Mouse (Mus musculus) limb, embryonic 11.5 days (tissue): ENCODE data around the gene Tex19.1. TPM values are rescaled to one million over a fixed set of nuclear protein-coding genes. Genes with fewer than 3 reads are reported as not detected.

Source experiments
- ATAC-seq: fragments of 200-750 bp; cut with Nextera tagmentation; 2 replicates; pipeline ENCODE4 v1.8.0; 2017; ENCODE audit warnings: low read depth; ENCODE audit not compliant: insufficient number of reproducible peaks, low FRiP score, low TSS enrichment
- DNase-seq: peaks from one replicate; pipeline ENCODE4 v3.0.0-alpha.2; 2015; ENCODE audit warnings: low spot score
- H3K27ac ChIP-seq: fragments of 300-500 bp; sonication (generic); replicated peaks from 2 replicates; pipeline ENCODE4 v1.5.1; 2014; ENCODE audit warnings: low read depth, mild to moderate bottlenecking, low read length
- H3K27me3 ChIP-seq: fragments of 300-500 bp; sonication (generic); 2 replicates; pipeline ENCODE4 v1.6.1; 2014; ENCODE audit warnings: mild to moderate bottlenecking, low read length, mixed read lengths; ENCODE audit not compliant: control insufficient read depth, insufficient read depth
- H3K36me3 ChIP-seq: fragments of 300-500 bp; sonication (generic); 2 replicates; pipeline ENCODE4 v1.6.1; 2014; ENCODE audit warnings: mild to moderate bottlenecking, low read length, moderate library complexity, mixed read lengths; ENCODE audit not compliant: control insufficient read depth, insufficient read depth
- H3K4me1 ChIP-seq: fragments of 300-500 bp; sonication (generic); 2 replicates; pipeline ENCODE4 v1.6.1; 2014; ENCODE audit warnings: low read length, mixed read lengths; ENCODE audit not compliant: control insufficient read depth, insufficient read depth
- H3K4me2 ChIP-seq: fragments of 300-500 bp; sonication (generic); 2 replicates; pipeline ENCODE4 v1.6.1; 2014; ENCODE audit warnings: low read depth, mild to moderate bottlenecking, moderate library complexity; ENCODE audit not compliant: severe bottlenecking
- H3K4me3 ChIP-seq: fragments of 300-500 bp; sonication (generic); 2 replicates; pipeline ENCODE4 v1.5.1; 2014; ENCODE audit warnings: low read depth, low read length
- H3K9ac ChIP-seq: fragments of 300-500 bp; sonication (generic); 2 replicates; pipeline ENCODE4 v1.6.1; 2014; ENCODE audit warnings: mild to moderate bottlenecking, low read length
- H3K9me3 ChIP-seq: fragments of 300-500 bp; sonication (generic); 2 replicates; pipeline ENCODE4 v1.6.1; 2016; ENCODE audit warnings: low read length; ENCODE audit not compliant: control insufficient read depth
- WGBS: fragments of 180-500 bp; shearing (Covaris S2); extraction: QIAGEN DNeasy Blood & Tissue Kit; methylation state at CpG from one replicate; pipeline ENCODE4 v1.1.7; 2014; 5-methylcytosine and 5-hydroxymethylcytosine counted together
- polyA plus RNA-seq: library from polyadenylated mRNA; unstranded; fragments of >200 nt; fragmentation: Nextera tagmentation; extraction: Ambion mirVana; gene quantifications from 2 replicates; pipeline ENCODE4 v1.2.1, GENCODE M21; 2014

Tex19.1 gene
- polyA plus RNA-seq, 1 experiment from 2014 or later, result 0.21 TPM

GRCm38 (mm10) chr11:121159971-121160370 is 14.0 kb downstream of the Tex19.1 start, which contains the start of gene Uts2r:
TSS of gene Uts2r (plus strand) at chr11:121160271.
- Histone ChIP-seq H3K4me2 (no peak within 1 kb of the TSS), H3K27ac (no peak within 1 kb of the TSS), H3K4me1 (peaks cover 3% of the 10 kb centered on the region; the same call in 1 of the 2 replicates), H3K27me3 (peaks cover 30% of the 10 kb centered on the region), H3K9me3 (no peaks in the 10 kb centered on the region), H3K36me3 (no peaks in the 10 kb centered on the region), H3K4me3 (no peak within 1 kb of the TSS), H3K9ac (no peak within 1 kb of the TSS)
- no peak for ATAC-seq
- WGBS, result 89% methylated on average over 5 of the region's 5 CpGs
- DNase-seq, result no peak

GRCm38 (mm10) chr11:121160636-121161346 is 14.8 kb downstream of the Tex19.1 start:
- Histone ChIP-seq H3K9me3 (no peaks in the 10 kb centered on the region), H3K4me1 (peaks cover 3% of the 10 kb centered on the region; the same call in 1 of the 2 replicates), H3K27me3 (peaks cover 21% of the 10 kb centered on the region), H3K9ac (no peak overlapping the region), H3K4me2 (no peak overlapping the region), H3K4me3 (no peak overlapping the region), H3K27ac (no peak overlapping the region), H3K36me3 (no peaks in the 10 kb centered on the region)
- DNase-seq, result no peak
- ATAC-seq, result no peak
- WGBS, result 91% methylated on average over 26 of the region's 26 CpGs

GRCm38 (mm10) chr11:121163751-121164150 is 17.8 kb downstream of the Tex19.1 start:
- Histone ChIP-seq H3K9ac (no peak overlapping the region), H3K9me3 (no peaks in the 10 kb centered on the region), H3K4me3 (no peak overlapping the region), H3K4me1 (no peaks in the 10 kb centered on the region), H3K36me3 (no peaks in the 10 kb centered on the region), H3K4me2 (no peak overlapping the region), H3K27ac (no peak overlapping the region), H3K27me3 (no peaks in the 10 kb centered on the region)
- ATAC-seq, result no peak
- no peak for DNase-seq
- 93% methylated on average over 4 of the region's 4 CpGs for WGBS

GRCm38 (mm10) chr11:121173203-121173602 is 27.3 kb downstream of the Tex19.1 start:
- ATAC-seq (no peak), DNase-seq (no peak)
- H3K27ac ChIP-seq, result no peak overlapping the region
- H3K9ac ChIP-seq, result no peak overlapping the region
- 84% methylated on average over 5 of the region's 5 CpGs for WGBS
- no peaks in the 10 kb centered on the region for H3K36me3 ChIP-seq
- H3K4me1 ChIP-seq, result no peaks in the 10 kb centered on the region
- H3K4me3 ChIP-seq, result no peak overlapping the region
- H3K27me3 ChIP-seq, result no peaks in the 10 kb centered on the region
- H3K9me3 ChIP-seq, result no peaks in the 10 kb centered on the region
- no peak overlapping the region for H3K4me2 ChIP-seq

- 47% methylated on average over 3 of the region's 3 CpGs for WGBS
- ATAC-seq, result no peak
- Histone ChIP-seq H3K9me3 (no peaks in the 10 kb centered on the region), H3K4me1 (no peaks in the 10 kb centered on the region), H3K36me3 (no peaks in the 10 kb centered on the region), H3K4me3 (no peak overlapping the region), H3K9ac (no peak overlapping the region), H3K27me3 (no peaks in the 10 kb centered on the region), H3K27ac (no peak overlapping the region), H3K4me2 (no peak overlapping the region)
- no peak for DNase-seq
Measured at GRCm38 (mm10) chr11:121174234-121174633, 28.3 kb downstream of the Tex19.1 start.

- DNase-seq, result peak; percentile 78
- no peaks in the 10 kb centered on the region for H3K4me1 ChIP-seq
- H3K36me3 ChIP-seq, result no peaks in the 10 kb centered on the region
- 62% methylated on average over 12 of the region's 12 CpGs for WGBS
- ATAC-seq, result no peak
- no peaks in the 10 kb centered on the region for H3K9me3 ChIP-seq
- H3K4me2 ChIP-seq, result no peak overlapping the region
- no peaks in the 10 kb centered on the region for H3K27me3 ChIP-seq
- H3K9ac ChIP-seq, result no peak overlapping the region
- H3K27ac ChIP-seq, result no peak overlapping the region
- H3K4me3 ChIP-seq, result no peak overlapping the region
Measured at GRCm38 (mm10) chr11:121176285-121177270, 30.6 kb downstream of the Tex19.1 start.

GRCm38 (mm10) chr11:121189681-121190080 is 43.7 kb downstream of the Tex19.1 start:
- Histone ChIP-seq H3K9ac (no peak overlapping the region), H3K27me3 (no peaks in the 10 kb centered on the region), H3K4me3 (no peak overlapping the region), H3K36me3 (no peaks in the 10 kb centered on the region; the same call in 1 of the 2 replicates), H3K4me1 (no peaks in the 10 kb centered on the region), H3K9me3 (no peaks in the 10 kb centered on the region), H3K27ac (no peak overlapping the region), H3K4me2 (no peak overlapping the region)
- no peak for DNase-seq
- no peak for ATAC-seq
- WGBS, result 91% methylated on average over 3 of the region's 3 CpGs

GRCm38 (mm10) chr11:121192742-121193141 is 46.8 kb downstream of the Tex19.1 start:
- H3K27me3 ChIP-seq, result no peaks in the 10 kb centered on the region
- no peak for DNase-seq
- no peak for ATAC-seq
- WGBS, result 80% methylated on average over 2 of the region's 2 CpGs
- no peak overlapping the region for H3K4me2 ChIP-seq
- no peak overlapping the region for H3K4me3 ChIP-seq
- no peaks in the 10 kb centered on the region for H3K4me1 ChIP-seq
- H3K27ac ChIP-seq, result no peak overlapping the region
- no peaks in the 10 kb centered on the region for H3K9me3 ChIP-seq
- H3K36me3 ChIP-seq, result no peaks in the 10 kb centered on the region
- no peak overlapping the region for H3K9ac ChIP-seq
